Mouse (Mus musculus) limb, embryonic 11.5 days (tissue): ENCODE data around the gene Emilin2. TPM values are rescaled to one million over a fixed set of nuclear protein-coding genes. Genes with fewer than 3 reads are reported as not detected.

Experiments
- ATAC-seq: fragments of 200-750 bp; cut with Nextera tagmentation; 2 replicates; pipeline ENCODE4 v1.8.0; 2017; ENCODE audit warnings: low read depth; ENCODE audit not compliant: insufficient number of reproducible peaks, low FRiP score, low TSS enrichment
- DNase-seq: peaks from one replicate; pipeline ENCODE4 v3.0.0-alpha.2; 2015; ENCODE audit warnings: low spot score
- H3K27ac ChIP-seq: fragments of 300-500 bp; sonication (generic); replicated peaks from 2 replicates; pipeline ENCODE4 v1.5.1; 2014; ENCODE audit warnings: low read depth, mild to moderate bottlenecking, low read length
- H3K27me3 ChIP-seq: fragments of 300-500 bp; sonication (generic); 2 replicates; pipeline ENCODE4 v1.6.1; 2014; ENCODE audit warnings: mild to moderate bottlenecking, low read length, mixed read lengths; ENCODE audit not compliant: control insufficient read depth, insufficient read depth
- H3K36me3 ChIP-seq: fragments of 300-500 bp; sonication (generic); 2 replicates; pipeline ENCODE4 v1.6.1; 2014; ENCODE audit warnings: mild to moderate bottlenecking, low read length, moderate library complexity, mixed read lengths; ENCODE audit not compliant: control insufficient read depth, insufficient read depth
- H3K4me1 ChIP-seq: fragments of 300-500 bp; sonication (generic); 2 replicates; pipeline ENCODE4 v1.6.1; 2014; ENCODE audit warnings: low read length, mixed read lengths; ENCODE audit not compliant: control insufficient read depth, insufficient read depth
- H3K4me2 ChIP-seq: fragments of 300-500 bp; sonication (generic); 2 replicates; pipeline ENCODE4 v1.6.1; 2014; ENCODE audit warnings: low read depth, mild to moderate bottlenecking, moderate library complexity; ENCODE audit not compliant: severe bottlenecking
- H3K4me3 ChIP-seq: fragments of 300-500 bp; sonication (generic); 2 replicates; pipeline ENCODE4 v1.5.1; 2014; ENCODE audit warnings: low read depth, low read length
- H3K9ac ChIP-seq: fragments of 300-500 bp; sonication (generic); 2 replicates; pipeline ENCODE4 v1.6.1; 2014; ENCODE audit warnings: mild to moderate bottlenecking, low read length
- H3K9me3 ChIP-seq: fragments of 300-500 bp; sonication (generic); 2 replicates; pipeline ENCODE4 v1.6.1; 2016; ENCODE audit warnings: low read length; ENCODE audit not compliant: control insufficient read depth
- WGBS: fragments of 180-500 bp; shearing (Covaris S2); extraction: QIAGEN DNeasy Blood & Tissue Kit; methylation state at CpG from one replicate; pipeline ENCODE4 v1.1.7; 2014; 5-methylcytosine and 5-hydroxymethylcytosine counted together
- polyA plus RNA-seq: library from polyadenylated mRNA; unstranded; fragments of >200 nt; fragmentation: Nextera tagmentation; extraction: Ambion mirVana; gene quantifications from 2 replicates; pipeline ENCODE4 v1.2.1, GENCODE M21; 2014

Gene Emilin2
- 15.8 and 20.3 TPM in 2 replicates for polyA plus RNA-seq

DNA sequence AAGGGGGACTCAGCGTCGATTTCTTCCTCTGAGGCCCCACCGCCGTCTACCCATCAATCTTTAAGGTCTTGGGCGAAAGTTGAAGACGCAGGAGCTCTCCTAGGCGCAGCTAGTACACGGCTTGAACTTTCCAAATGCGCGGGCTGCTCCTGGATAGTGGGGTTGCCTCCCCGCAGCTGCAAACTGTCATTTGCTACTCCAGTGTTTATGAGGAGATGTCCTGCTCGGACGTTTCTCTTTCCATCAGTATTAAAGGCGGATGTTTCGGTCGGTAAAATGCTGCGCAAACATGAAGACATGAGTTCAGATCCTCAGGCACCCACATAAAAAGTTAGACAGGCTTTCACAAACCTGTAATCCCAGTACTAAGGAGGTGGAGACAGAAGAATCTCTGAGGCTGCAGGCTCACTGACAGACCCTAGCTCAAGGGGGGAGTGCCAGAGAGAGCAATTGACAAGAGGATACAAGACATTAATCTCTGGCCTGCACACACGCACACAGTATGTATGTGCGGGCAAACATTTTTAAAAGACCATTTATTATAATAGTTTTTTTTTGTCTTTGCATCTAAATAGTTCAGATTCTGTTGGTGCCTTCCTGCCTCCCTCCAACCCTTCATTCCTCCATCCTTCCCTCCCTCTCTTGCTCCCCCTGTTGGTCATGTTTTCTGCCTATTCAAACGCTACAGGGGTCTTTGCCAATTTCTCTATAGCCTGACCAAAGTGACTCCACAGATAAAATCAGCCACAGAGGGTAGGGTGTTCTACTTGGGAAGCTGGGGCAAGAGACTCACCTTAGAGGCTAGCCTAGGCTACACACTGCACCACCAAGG lies at the start of gene Emilin2:
TSS of gene Emilin2 (minus strand) at position 639 of the 832 bp plus-strand sequence.
- Histone ChIP-seq H3K4me2 (peak within 1 kb of the TSS; percentile 99), H3K9me3 (no peaks in the 10 kb centered on the region), H3K4me1 (peaks cover 8% of the 10 kb centered on the region), H3K9ac (peak within 1 kb of the TSS; percentile 80), H3K27me3 (no peaks in the 10 kb centered on the region), H3K27ac (no peak within 1 kb of the TSS), H3K4me3 (peak within 1 kb of the TSS; percentile 65), H3K36me3 (no peaks in the 10 kb centered on the region)
- ATAC-seq (no peak), DNase-seq (peak; percentile 64)
- WGBS: 7% methylated on average over 20 of the region's 20 CpGs

DNA sequence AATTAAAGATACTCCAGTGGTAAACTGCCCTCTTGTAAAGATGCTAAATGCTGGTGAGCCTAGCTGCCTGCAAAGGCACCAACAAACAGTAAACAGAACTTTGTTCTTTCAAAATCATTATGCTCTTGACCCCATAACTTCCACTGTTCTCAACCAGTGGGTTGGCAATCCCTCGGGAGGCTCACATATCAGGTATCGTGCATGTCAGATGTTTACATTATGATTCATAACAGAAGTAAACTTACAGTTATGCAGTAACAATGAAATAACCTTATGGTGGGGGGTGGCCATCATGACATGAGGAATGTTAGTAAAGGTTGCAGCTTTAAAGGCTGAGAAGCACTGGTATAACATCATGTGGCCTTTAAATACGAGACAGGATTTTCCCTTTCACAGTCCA lies 43.7 kb upstream of the Emilin2 start:
- H3K36me3 ChIP-seq: peaks cover 9% of the 10 kb centered on the region; the same call in 1 of the 2 replicates

DNA sequence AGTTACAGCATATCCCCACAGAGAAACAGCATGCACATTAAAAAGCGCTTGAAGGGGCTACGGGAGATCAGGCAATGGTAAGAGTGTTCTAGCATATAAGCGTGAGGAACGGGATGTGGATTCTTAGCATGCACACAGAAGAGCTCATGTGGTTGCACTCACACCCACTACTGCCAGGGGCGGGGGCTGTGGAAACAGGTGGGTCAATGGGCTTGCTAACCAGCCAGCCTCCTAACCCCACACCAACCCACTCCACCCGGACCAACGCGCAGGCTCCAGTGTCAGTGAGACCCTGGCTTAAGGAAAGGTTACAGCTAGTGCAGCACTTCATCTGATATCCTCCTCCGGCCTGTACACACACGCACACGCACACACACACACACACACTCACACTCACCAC lies 42.4 kb upstream of the Emilin2 start:
- ATAC-seq (no peak), DNase-seq (no peak)
- no peak overlapping the region for H3K4me3 ChIP-seq
- 96% methylated on average over 11 of the region's 11 CpGs for WGBS
- no peak overlapping the region for H3K4me2 ChIP-seq
- H3K27me3 ChIP-seq: no peaks in the 10 kb centered on the region
- H3K9me3 ChIP-seq: no peaks in the 10 kb centered on the region
- H3K4me1 ChIP-seq: no peaks in the 10 kb centered on the region
- H3K27ac ChIP-seq: no peak overlapping the region
- H3K36me3 ChIP-seq: peaks cover 5% of the 10 kb centered on the region; the same call in 1 of the 2 replicates
- H3K9ac ChIP-seq: no peak overlapping the region

More for the DNA sequence above, 43.7 kb upstream of the Emilin2 start:
- Histone ChIP-seq H3K4me3 (no peak overlapping the region), H3K4me1 (no peaks in the 10 kb centered on the region), H3K4me2 (no peak overlapping the region), H3K9ac (no peak overlapping the region), H3K9me3 (no peaks in the 10 kb centered on the region), H3K27me3 (no peaks in the 10 kb centered on the region), H3K27ac (no peak overlapping the region)
- 86% methylated on average over 3 of the region's 3 CpGs for WGBS
- ATAC-seq: no peak
- no peak for DNase-seq

DNA sequence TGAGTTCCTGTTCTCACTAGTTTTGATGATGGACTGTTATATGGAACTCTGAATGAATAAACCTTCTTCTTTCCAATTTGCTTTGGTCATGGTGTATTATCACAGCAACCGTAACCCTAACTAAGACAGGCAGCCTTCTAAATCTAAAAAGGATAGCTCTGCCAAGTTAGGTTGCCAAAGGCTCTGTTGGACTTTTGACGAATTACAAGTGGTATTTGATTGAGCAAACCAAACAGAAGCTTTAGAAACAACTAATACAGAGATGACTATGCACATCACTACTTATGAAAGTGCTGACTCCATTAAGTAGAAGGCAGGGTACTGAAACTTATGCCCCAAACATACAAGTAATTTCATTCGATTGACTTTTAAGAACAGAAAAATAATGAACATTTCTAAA lies 36.4 kb upstream of the Emilin2 start:
- DNase-seq (no peak), ATAC-seq (no peak)
- H3K4me3 ChIP-seq: no peak overlapping the region
- H3K27me3 ChIP-seq: no peaks in the 10 kb centered on the region
- 94% methylated on average over 3 of the region's 3 CpGs for WGBS
- no peaks in the 10 kb centered on the region for H3K9me3 ChIP-seq
- H3K4me1 ChIP-seq: no peaks in the 10 kb centered on the region
- H3K27ac ChIP-seq: no peak overlapping the region
- H3K9ac ChIP-seq: no peak overlapping the region
- H3K4me2 ChIP-seq: no peak overlapping the region
- H3K36me3 ChIP-seq: peaks cover 14% of the 10 kb centered on the region

DNA sequence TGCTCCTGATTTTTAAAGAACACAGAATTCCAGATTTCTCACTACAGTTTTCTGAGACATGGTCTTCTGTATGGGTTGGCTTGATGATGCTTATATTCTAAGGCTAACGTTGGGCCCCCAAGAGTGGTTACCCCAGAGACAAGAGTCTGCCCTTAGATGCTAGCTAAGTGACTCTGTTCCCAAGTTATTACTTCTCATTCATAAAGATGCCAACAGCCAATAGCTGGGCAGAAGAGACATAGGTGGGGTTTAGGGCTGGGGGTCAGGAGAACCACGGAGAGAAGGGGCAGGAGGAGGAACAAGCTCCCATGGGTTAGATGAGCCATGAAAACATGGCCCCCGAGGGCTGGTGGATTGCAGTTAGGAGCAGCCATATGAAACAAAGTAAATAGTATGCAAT lies 30.2 kb upstream of the Emilin2 start:
- Histone ChIP-seq H3K9me3 (no peaks in the 10 kb centered on the region), H3K27me3 (no peaks in the 10 kb centered on the region), H3K9ac (no peak overlapping the region), H3K4me1 (no peaks in the 10 kb centered on the region), H3K27ac (no peak overlapping the region), H3K36me3 (peaks cover 5% of the 10 kb centered on the region; the same call in 1 of the 2 replicates), H3K4me2 (no peak overlapping the region), H3K4me3 (no peak overlapping the region)
- 91% methylated on average over 3 of the region's 3 CpGs for WGBS
- ATAC-seq (no peak), DNase-seq (no peak)

DNA sequence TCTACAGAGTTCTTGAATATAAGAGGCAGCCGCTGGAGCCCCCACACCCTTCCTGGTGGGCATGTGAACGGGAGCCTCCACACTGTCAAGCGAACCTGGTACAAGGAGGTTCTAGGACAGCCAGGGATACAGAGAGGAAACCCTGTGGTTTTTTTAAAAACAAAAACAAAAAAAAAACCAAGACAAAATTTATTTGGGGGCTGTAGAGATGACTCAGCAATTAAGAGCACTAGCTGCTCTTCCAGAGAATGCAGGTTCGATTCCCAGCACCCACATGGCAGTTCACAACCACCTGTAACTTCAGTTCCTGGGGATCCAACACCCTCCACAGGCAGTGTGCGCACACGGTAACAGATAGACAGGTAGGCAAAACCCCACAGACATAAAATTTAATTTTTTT lies 26.8 kb upstream of the Emilin2 start:
- Histone ChIP-seq H3K27me3 (no peaks in the 10 kb centered on the region), H3K9me3 (0 out of 2 replicates have a peak, but pooled peaks cover 2% of the 10 kb centered on the region), H3K4me3 (no peak overlapping the region), H3K36me3 (peaks cover 2% of the 10 kb centered on the region; the same call in 1 of the 2 replicates), H3K4me2 (no peak overlapping the region), H3K27ac (no peak overlapping the region), H3K4me1 (no peaks in the 10 kb centered on the region), H3K9ac (no peak overlapping the region)
- DNase-seq: no peak
- ATAC-seq: no peak
- 94% methylated on average over 6 of the region's 6 CpGs for WGBS

DNA sequence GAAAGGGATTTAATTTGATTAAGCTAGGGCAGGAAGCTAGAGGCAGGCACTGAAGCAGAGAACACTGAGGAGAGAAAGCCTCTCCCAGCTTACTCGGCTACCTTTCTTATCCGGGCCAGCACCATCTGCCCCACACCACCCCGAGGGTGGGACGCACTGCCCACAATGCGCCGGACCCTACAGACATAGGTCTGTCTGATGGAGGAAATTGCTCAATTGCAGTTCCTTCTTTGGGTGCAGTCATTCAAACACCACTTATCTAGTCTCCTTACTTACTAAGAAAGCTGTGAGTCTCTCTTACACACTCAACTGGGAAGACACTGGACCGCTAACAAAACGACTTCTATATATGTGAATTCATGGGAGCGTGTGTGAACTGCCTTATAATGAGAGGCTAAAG lies 25.8 kb upstream of the Emilin2 start:
- WGBS: 95% methylated on average over 9 of the region's 9 CpGs
- Histone ChIP-seq H3K27ac (no peak overlapping the region), H3K27me3 (no peaks in the 10 kb centered on the region), H3K4me2 (no peak overlapping the region), H3K36me3 (no peaks in the 10 kb centered on the region; the same call in 1 of the 2 replicates), H3K4me1 (no peaks in the 10 kb centered on the region), H3K9ac (no peak overlapping the region), H3K9me3 (0 out of 2 replicates have a peak, but pooled peaks cover 2% of the 10 kb centered on the region), H3K4me3 (no peak overlapping the region)
- no peak for DNase-seq
- no peak for ATAC-seq

DNA sequence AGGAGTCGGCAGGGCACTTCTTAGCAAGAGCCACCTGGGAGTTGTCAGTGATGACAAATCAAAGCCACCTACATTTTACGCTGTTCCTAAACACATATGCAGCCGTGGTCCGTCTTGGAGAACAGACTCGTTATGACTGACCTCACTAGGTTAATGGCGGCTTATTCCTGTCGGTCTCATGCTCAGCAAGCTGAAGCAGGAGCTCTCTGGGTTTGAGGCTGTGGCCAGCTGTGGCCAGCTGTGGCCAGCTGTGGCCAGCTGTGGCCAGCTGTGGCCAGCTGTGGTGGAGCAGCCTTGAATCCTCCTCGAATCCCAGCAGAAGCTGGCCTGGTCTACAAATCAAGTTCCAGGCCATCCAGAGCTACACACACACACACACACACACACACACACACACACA lies 24.6 kb upstream of the Emilin2 start:
- DNase-seq (no peak), ATAC-seq (no peak)
- H3K27me3 ChIP-seq: no peaks in the 10 kb centered on the region
- 0 out of 2 replicates have a peak, but pooled peaks cover 2% of the 10 kb centered on the region for H3K9me3 ChIP-seq
- H3K4me1 ChIP-seq: no peaks in the 10 kb centered on the region
- no peak overlapping the region for H3K9ac ChIP-seq
- no peak overlapping the region for H3K4me2 ChIP-seq
- no peak overlapping the region for H3K27ac ChIP-seq
- 38% methylated on average over 8 of the region's 8 CpGs for WGBS
- H3K4me3 ChIP-seq: no peak overlapping the region
- H3K36me3 ChIP-seq: no peaks in the 10 kb centered on the region
